ENCODE assay signal across 19 mouse cellular contexts in the genomic region with DNA sequence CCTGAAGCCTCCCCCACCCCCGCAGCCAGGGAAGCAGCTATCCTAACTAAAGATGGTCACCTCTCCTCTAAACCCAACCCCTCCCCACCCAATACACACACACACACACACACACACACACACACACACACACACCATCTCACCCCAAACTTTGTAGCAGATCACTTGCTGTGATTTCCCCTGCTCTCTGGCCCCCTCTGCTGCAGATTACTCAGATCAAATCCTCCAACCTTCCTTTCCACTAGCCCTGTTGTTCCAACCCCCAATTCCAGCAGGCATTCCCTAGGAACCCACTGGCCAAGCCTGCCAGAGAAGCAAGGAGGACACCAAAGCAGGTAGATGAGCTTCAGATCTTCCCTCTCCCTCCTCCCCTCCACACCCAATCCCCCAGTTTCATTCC.
DNase-seq lines count a peak whose midpoint lies in the region; ATAC-seq and TF ChIP-seq lines count a peak whose summit lies in the region.
"Had no signal": no experiment of that assay in that cellular context is flagged by ENCODE, and none has a peak within 500 bp of the region (broad histone marks: within the 10 kb centered on the region; RNA-seq: fewer than 3 reads in every experiment).

No protein-coding gene starts in this region.

- 43% methylated on average over 1 of the region's 1 CpGs for WGBS in midbrain, postnatal 0 days
- WGBS in midbrain, embryonic 11.5 days: 19% methylated on average over 1 of the region's 1 CpGs

- no peak overlapping the region for H3K27ac ChIP-seq in midbrain, postnatal 0 days (ENCODE audit: low read depth, low read length)
- no peak overlapping the region for H3K27ac ChIP-seq in midbrain, embryonic 11.5 days (ENCODE audit: low read depth, low read length)
- no peak overlapping the region for H3K27ac ChIP-seq in cortical plate, adult 2 months (ENCODE audit: insufficient read depth, low read length)
- H3K27ac ChIP-seq: embryonic facial prominence, embryonic 12.5 days; heart, embryonic 13.5 days; hindbrain, embryonic 12.5 days; macrophage had no signal

- H3K4me1 ChIP-seq in midbrain, postnatal 0 days (ENCODE audit: insufficient read depth, low read length): no peaks in the 10 kb centered on the region
- H3K4me1 ChIP-seq in midbrain, embryonic 11.5 days (ENCODE audit: control insufficient read depth, insufficient read depth, low read length): no peaks in the 10 kb centered on the region
- no peaks in the 10 kb centered on the region for H3K4me1 ChIP-seq in cortical plate, adult 2 months (ENCODE audit: control insufficient read depth, insufficient read depth, low read length)
- H3K4me1 ChIP-seq: embryonic facial prominence, embryonic 12.5 days; heart, embryonic 13.5 days; hindbrain, embryonic 12.5 days had no signal

- H3K4me2 ChIP-seq in midbrain, postnatal 0 days (ENCODE audit: low read depth, low read length, poor library complexity, severe bottlenecking): no peak overlapping the region
- no peak overlapping the region for H3K4me2 ChIP-seq in midbrain, embryonic 11.5 days
- H3K4me2 ChIP-seq: embryonic facial prominence, embryonic 12.5 days; heart, embryonic 13.5 days; hindbrain, embryonic 12.5 days had no signal

- H3K27me3 ChIP-seq in midbrain, postnatal 0 days (ENCODE audit: insufficient read depth, low read length): no peaks in the 10 kb centered on the region
- H3K27me3 ChIP-seq in midbrain, embryonic 11.5 days (ENCODE audit: control insufficient read depth, insufficient read depth, low read length): no peaks in the 10 kb centered on the region
- H3K27me3 ChIP-seq: embryonic facial prominence, embryonic 12.5 days; heart, embryonic 13.5 days; hindbrain, embryonic 12.5 days had no signal

- H3K4me3 ChIP-seq in midbrain, postnatal 0 days (ENCODE audit: low read depth, low read length): no peak overlapping the region
- H3K4me3 ChIP-seq in midbrain, embryonic 11.5 days (ENCODE audit: low read depth, low read length): no peak overlapping the region
- H3K4me3 ChIP-seq in cortical plate, adult 2 months (ENCODE audit: insufficient read depth, low read length): no peak overlapping the region
- H3K4me3 ChIP-seq: embryonic facial prominence, embryonic 12.5 days; heart, embryonic 13.5 days; hindbrain, embryonic 12.5 days had no signal

- no peak overlapping the region for H3K9ac ChIP-seq in midbrain, postnatal 0 days (replicated peaks; ENCODE audit: low read length, poor library complexity, severe bottlenecking)
- no peak overlapping the region for H3K9ac ChIP-seq in midbrain, embryonic 11.5 days (ENCODE audit: low read length)
- H3K9ac ChIP-seq: embryonic facial prominence, embryonic 12.5 days; forebrain, postnatal 0 days; heart, embryonic 13.5 days; hindbrain, embryonic 12.5 days had no signal

- peak; percentile 15; the same call in 1 of the 2 replicates for TF ChIP-seq CTCF in midbrain, postnatal 0 days (IDR thresholded peaks at IDR 0.05)
- 0 out of 2 replicates have a peak, but pooled peaks have one; percentile 2 for TF ChIP-seq CTCF in cortical plate, adult 2 months (IDR thresholded peaks at IDR 0.05; ENCODE audit: extremely low read depth, insufficient read depth, low read length)

- no peak for ATAC-seq in midbrain, postnatal 0 days (ENCODE audit: low FRiP score)
- ATAC-seq in midbrain, embryonic 11.5 days (ENCODE audit: low FRiP score): no peak
- ATAC-seq: forebrain, postnatal 0 days; midbrain, embryonic 16.5 days had no signal

- no peaks in the 10 kb centered on the region for H3K9me3 ChIP-seq in midbrain, postnatal 0 days (ENCODE audit: low read length)
- H3K9me3 ChIP-seq in midbrain, embryonic 11.5 days (ENCODE audit: control insufficient read depth, low read length): no peaks in the 10 kb centered on the region
- H3K9me3 ChIP-seq: heart, embryonic 13.5 days had no signal

- TF ChIP-seq POLR2A in cortical plate, adult 2 months (IDR thresholded peaks at IDR 0.05; ENCODE audit: extremely low read depth, insufficient read depth, low read length): no peak

- peak; percentile 22 for DNase-seq in kidney, postnatal 10 days
- no peak for DNase-seq in kidney, adult 11 months
- DNase-seq in midbrain, postnatal 0 days (ENCODE audit: low spot score): no peak
- no peak for DNase-seq in midbrain, embryonic 11.5 days (ENCODE audit: low spot score, missing footprints)
- DNase-seq in gastrocnemius, adult 8-10 months (ENCODE audit: low spot score in 2 of 2): no peak
- DNase-seq in left cerebral cortex, postnatal 36 days (ENCODE audit: low spot score in 2 of 2): no peak
- DNase-seq: cerebellum, adult 11-12 months; cerebellum, postnatal 10 days; forebrain, postnatal 0 days; gastrocnemius, postnatal 25 days; heart, adult 18-20 months; kidney, adult 9 months; kidney, postnatal 4 days had no signal

- no peaks in the 10 kb centered on the region for H3K36me3 ChIP-seq in midbrain, postnatal 0 days (ENCODE audit: insufficient read depth, low read length)
- H3K36me3 ChIP-seq in midbrain, embryonic 11.5 days (ENCODE audit: control insufficient read depth, insufficient read depth, low read length): no peaks in the 10 kb centered on the region
- H3K36me3 ChIP-seq: embryonic facial prominence, embryonic 12.5 days; heart, embryonic 13.5 days; hindbrain, embryonic 12.5 days had no signal

- intact Hi-C loops in left cerebral cortex, postnatal 36 days (cut with DNase I): no loop called here
